Mouse (Mus musculus) kidney, adult 2 months (tissue): ENCODE measurements around the gene Psmg1.

Experiments
- CTCF ChIP-seq: fragments of 200-500 bp; conservative IDR thresholded peaks from 2 replicates; pipeline ENCODE4 v1.5.1; 2011; ENCODE audit warnings: low read depth, mild to moderate bottlenecking, control low read depth, low read length, moderate library complexity, mixed read lengths; ENCODE audit not compliant: insufficient read depth, insufficient read length
- POLR2A ChIP-seq: fragments of 200-500 bp; IDR thresholded peaks from one replicate; pipeline ENCODE4 v1.6.1; 2011; ENCODE audit warnings: low read depth, low read length, control low read depth

- TF ChIP-seq POLR2A (no peak), CTCF (no peak)
Measured at GRCm38 (mm10) chr16:95931509-95931908, 59.3 kb downstream of the Psmg1 start.
